Mouse (Mus musculus): Measurements from ENCODE around the gene Pik3r1.

DNA sequence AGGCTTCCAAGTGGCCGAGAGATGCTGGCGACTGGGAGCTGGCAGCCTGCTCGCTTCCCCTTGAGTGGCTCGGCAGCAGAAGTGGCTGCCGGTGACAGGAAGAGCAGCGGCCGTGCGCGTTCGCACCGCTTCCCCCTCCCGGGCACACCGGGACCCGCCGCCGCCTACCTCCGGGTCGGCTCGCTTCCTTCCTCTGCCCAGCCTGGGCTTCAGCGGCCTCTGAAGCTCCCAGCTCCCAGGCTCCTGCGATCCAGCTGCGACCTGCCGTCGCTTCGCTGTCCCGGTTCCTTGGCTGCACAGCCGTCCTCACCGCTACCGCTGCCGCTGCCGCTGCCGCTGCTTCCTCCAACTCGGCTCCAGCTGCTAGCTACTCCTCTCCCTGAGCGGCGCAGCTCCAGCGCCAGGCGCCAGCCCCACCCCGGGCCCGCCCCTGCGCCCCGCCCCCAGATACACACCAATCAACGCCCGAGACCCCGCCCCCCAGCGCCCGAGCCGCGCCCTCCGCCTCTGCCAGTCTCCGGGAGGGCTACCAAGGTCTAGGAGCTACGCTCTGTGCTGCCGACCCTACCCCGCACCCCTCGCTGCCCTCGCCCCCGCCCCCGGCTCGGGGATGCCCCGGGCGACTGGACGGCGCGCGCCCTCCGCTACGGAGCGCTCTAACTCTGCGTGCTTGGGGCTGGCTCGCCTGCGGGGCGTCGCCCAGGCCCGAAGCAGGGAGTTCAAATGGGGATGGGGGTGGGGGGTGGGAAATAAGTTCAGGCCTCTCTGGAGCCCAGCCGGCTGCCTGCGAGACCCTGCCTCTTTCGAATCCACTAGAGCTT lies at the start of gene Pik3r1:
- TF ChIP-seq CTCF (IDR thresholded peaks at IDR 0.05; ENCODE audit: control insufficient read depth, insufficient read depth, insufficient read length) (peak; percentile 42), CEBPB (IDR thresholded peaks at IDR 0.05; ENCODE audit: low read depth) (no peak)

Measured in C2C12 (cell line).